Mouse (Mus musculus) neural tube, embryonic 12.5 days (tissue): Measurements from ENCODE around the gene Faah. TPM values are rescaled to one million over a fixed set of nuclear protein-coding genes. Genes with fewer than 3 reads are reported as not detected.

Experiments used
- ATAC-seq: fragments of 200-750 bp; cut with Nextera tagmentation; 2 replicates; pipeline ENCODE4 v1.8.0; 2017; ENCODE audit warnings: low read depth, mild to moderate bottlenecking, moderate TSS enrichment, moderate library complexity; ENCODE audit not compliant: low FRiP score
- H3K27ac ChIP-seq: fragments of 300-500 bp; sonication (generic); 2 replicates; pipeline ENCODE4 v1.5.1; 2016
- H3K27me3 ChIP-seq: fragments of 300-500 bp; sonication (generic); replicated peaks from 2 replicates; pipeline ENCODE4 v1.6.1; 2016; ENCODE audit warnings: mild to moderate bottlenecking
- H3K36me3 ChIP-seq: fragments of 300-500 bp; sonication (generic); 2 replicates; pipeline ENCODE4 v1.6.1; 2016; ENCODE audit warnings: mild to moderate bottlenecking
- H3K4me1 ChIP-seq: fragments of 300-500 bp; sonication (generic); 2 replicates; pipeline ENCODE4 v1.6.1; 2016
- H3K4me2 ChIP-seq: fragments of 300-500 bp; sonication (generic); replicated peaks from 2 replicates; pipeline ENCODE4 v1.6.1; 2016; ENCODE audit warnings: mild to moderate bottlenecking
- H3K4me3 ChIP-seq: fragments of 300-500 bp; sonication (generic); 2 replicates; pipeline ENCODE4 v1.5.1; 2016
- H3K9ac ChIP-seq: fragments of 300-500 bp; sonication (generic); 2 replicates; pipeline ENCODE4 v1.6.1; 2016; ENCODE audit warnings: mild to moderate bottlenecking
- H3K9me3 ChIP-seq: fragments of 300-500 bp; sonication (generic); 2 replicates; pipeline ENCODE4 v1.6.1; 2016; ENCODE audit warnings: mild to moderate bottlenecking
- WGBS: fragments of 180-500 bp; shearing (Covaris S2); methylation state at CpG from one replicate; pipeline ENCODE4 v1.1.7; 2016; 5-methylcytosine and 5-hydroxymethylcytosine counted together
- polyA plus RNA-seq: library from polyadenylated mRNA; unstranded; fragments of >200 nt; fragmentation: Nextera tagmentation; extraction: Ambion mirVana; gene quantifications from 2 replicates; pipeline ENCODE4 v1.2.1, GENCODE M21; 2016

The Faah gene
- 4.8 and 5.8 TPM in 2 replicates for polyA plus RNA-seq

GRCm38 (mm10) chr4:116017902-116018746, at the start of gene Faah:
Faah (minus strand) TSS chr4:116017926.
- Histone ChIP-seq H3K9me3 (no peaks in the 10 kb centered on the region), H3K36me3 (no peaks in the 10 kb centered on the region), H3K9ac (peak within 1 kb of the TSS; percentile 63), H3K4me3 (peak within 1 kb of the TSS; percentile 66), H3K4me2 (peak within 1 kb of the TSS; percentile 96), H3K27ac (no peak within 1 kb of the TSS), H3K4me1 (0 out of 2 replicates have a peak, but pooled peaks cover 2% of the 10 kb centered on the region), H3K27me3 (peaks cover 56% of the 10 kb centered on the region)
- peak; percentile 58 for ATAC-seq
- 4% methylated on average over 18 of the region's 18 CpGs for WGBS

GRCm38 (mm10) chr4:116063855-116064254, 46.1 kb upstream of the Faah start:
- H3K9ac ChIP-seq, result no peak overlapping the region
- H3K9me3 ChIP-seq, result no peaks in the 10 kb centered on the region
- H3K4me1 ChIP-seq, result no peaks in the 10 kb centered on the region
- no peak overlapping the region for H3K4me2 ChIP-seq
- peaks cover 33% of the 10 kb centered on the region for H3K36me3 ChIP-seq
- no peak overlapping the region for H3K27ac ChIP-seq
- ATAC-seq, result no peak
- WGBS, result 56% methylated on average over 1 of the region's 1 CpGs
- no peak overlapping the region for H3K4me3 ChIP-seq
- H3K27me3 ChIP-seq, result no peaks in the 10 kb centered on the region

- H3K36me3 ChIP-seq, result no peaks in the 10 kb centered on the region
- WGBS, result 84% methylated on average over 5 of the region's 5 CpGs
These were observed 41.4 kb upstream of the Faah start for GRCm38 (mm10) chr4:116059012-116059726.

GRCm38 (mm10) chr4:116057559-116057958, 39.8 kb upstream of the Faah start:
- no peaks in the 10 kb centered on the region for H3K27me3 ChIP-seq
- no peak for ATAC-seq
- H3K9ac ChIP-seq, result no peak overlapping the region
- no peak overlapping the region for H3K27ac ChIP-seq
- H3K4me3 ChIP-seq, result no peak overlapping the region
- H3K4me2 ChIP-seq, result no peak overlapping the region
- WGBS, result 6% methylated on average over 1 of the region's 1 CpGs
- no peaks in the 10 kb centered on the region for H3K36me3 ChIP-seq
- peaks cover 6% of the 10 kb centered on the region; the same call in 1 of the 2 replicates for H3K4me1 ChIP-seq
- no peaks in the 10 kb centered on the region for H3K9me3 ChIP-seq

More at GRCm38 (mm10) chr4:116059012-116059726, 41.4 kb upstream of the Faah start:
- Histone ChIP-seq H3K9me3 (no peaks in the 10 kb centered on the region), H3K4me2 (no peak overlapping the region), H3K9ac (no peak overlapping the region), H3K27me3 (no peaks in the 10 kb centered on the region), H3K4me1 (no peaks in the 10 kb centered on the region), H3K27ac (no peak overlapping the region), H3K4me3 (no peak overlapping the region)
- ATAC-seq, result no peak

- no peaks in the 10 kb centered on the region for H3K27me3 ChIP-seq
- H3K4me1 ChIP-seq, result peaks cover 10% of the 10 kb centered on the region; the same call in 1 of the 2 replicates
- peak within 1 kb of the TSS; percentile 82 for H3K4me2 ChIP-seq
- peak within 1 kb of the TSS; percentile 52 for H3K9ac ChIP-seq
- no peaks in the 10 kb centered on the region for H3K36me3 ChIP-seq
- H3K9me3 ChIP-seq, result no peaks in the 10 kb centered on the region
- H3K27ac ChIP-seq, result peak within 1 kb of the TSS; percentile 48
- H3K4me3 ChIP-seq, result peak within 1 kb of the TSS; percentile 46
- ATAC-seq, result peak; percentile 93
- under 1% methylated on average over 35 of the region's 35 CpGs for WGBS
These were observed 35.8 kb upstream of the Faah start, which contains the start of gene Nsun4 for GRCm38 (mm10) chr4:116053399-116053961. Nsun4 (minus strand) TSS chr4:116053876.

- Histone ChIP-seq H3K36me3 (peaks cover 5% of the 10 kb centered on the region; the same call in 1 of the 2 replicates), H3K9ac (peak overlapping the region; percentile 52), H3K27ac (no peak overlapping the region), H3K4me2 (peak overlapping the region; percentile 82), H3K4me3 (peak overlapping the region; percentile 46), H3K27me3 (no peaks in the 10 kb centered on the region), H3K9me3 (no peaks in the 10 kb centered on the region), H3K4me1 (peaks cover 10% of the 10 kb centered on the region; the same call in 1 of the 2 replicates)
- WGBS, result 10% methylated on average over 22 of the region's 22 CpGs
- ATAC-seq, result peak; percentile 46
These were observed 35.0 kb upstream of the Faah start for GRCm38 (mm10) chr4:116052526-116053293.

- H3K9ac ChIP-seq, result no peak overlapping the region
- H3K36me3 ChIP-seq, result peaks cover 5% of the 10 kb centered on the region; the same call in 1 of the 2 replicates
- H3K27me3 ChIP-seq, result no peaks in the 10 kb centered on the region
- peaks cover 10% of the 10 kb centered on the region; the same call in 1 of the 2 replicates for H3K4me1 ChIP-seq
- H3K4me2 ChIP-seq, result no peak overlapping the region
- ATAC-seq, result no peak
- no peaks in the 10 kb centered on the region for H3K9me3 ChIP-seq
- H3K4me3 ChIP-seq, result no peak overlapping the region
- WGBS, result 89% methylated on average over 3 of the region's 3 CpGs
- H3K27ac ChIP-seq, result no peak overlapping the region
These were observed 31.5 kb upstream of the Faah start for GRCm38 (mm10) chr4:116049211-116049610.

GRCm38 (mm10) chr4:116048130-116048920, 30.6 kb upstream of the Faah start:
- Histone ChIP-seq H3K4me2 (no peak overlapping the region), H3K4me3 (no peak overlapping the region), H3K36me3 (peaks cover 9% of the 10 kb centered on the region; the same call in 1 of the 2 replicates), H3K9ac (no peak overlapping the region), H3K9me3 (no peaks in the 10 kb centered on the region), H3K27ac (no peak overlapping the region), H3K27me3 (no peaks in the 10 kb centered on the region), H3K4me1 (peaks cover 10% of the 10 kb centered on the region; the same call in 1 of the 2 replicates)
- no peak for ATAC-seq
- WGBS, result 85% methylated on average over 7 of the region's 7 CpGs

GRCm38 (mm10) chr4:116047681-116048080, 30.0 kb upstream of the Faah start:
- peaks cover 11% of the 10 kb centered on the region; the same call in 1 of the 2 replicates for H3K36me3 ChIP-seq
- H3K4me1 ChIP-seq, result peaks cover 6% of the 10 kb centered on the region; the same call in 1 of the 2 replicates
- H3K9me3 ChIP-seq, result no peaks in the 10 kb centered on the region
- no peak overlapping the region for H3K4me3 ChIP-seq
- no peak overlapping the region for H3K27ac ChIP-seq
- ATAC-seq, result no peak
- no peak overlapping the region for H3K4me2 ChIP-seq
- no peaks in the 10 kb centered on the region for H3K27me3 ChIP-seq
- 89% methylated on average over 1 of the region's 1 CpGs for WGBS
- H3K9ac ChIP-seq, result no peak overlapping the region

GRCm38 (mm10) chr4:116046604-116047003, 28.9 kb upstream of the Faah start:
- no peak overlapping the region for H3K27ac ChIP-seq
- no peaks in the 10 kb centered on the region for H3K4me1 ChIP-seq
- no peak for ATAC-seq
- H3K36me3 ChIP-seq, result peaks cover 18% of the 10 kb centered on the region; the same call in 1 of the 2 replicates
- no peak overlapping the region for H3K4me3 ChIP-seq
- no peak overlapping the region for H3K9ac ChIP-seq
- WGBS, result 93% methylated on average over 2 of the region's 2 CpGs
- no peaks in the 10 kb centered on the region for H3K9me3 ChIP-seq
- no peaks in the 10 kb centered on the region for H3K27me3 ChIP-seq
- H3K4me2 ChIP-seq, result no peak overlapping the region

GRCm38 (mm10) chr4:116042186-116042585, 24.5 kb upstream of the Faah start:
- Histone ChIP-seq H3K4me2 (no peak overlapping the region), H3K27ac (no peak overlapping the region), H3K9me3 (no peaks in the 10 kb centered on the region), H3K36me3 (peaks cover 23% of the 10 kb centered on the region; the same call in 1 of the 2 replicates), H3K4me3 (no peak overlapping the region), H3K4me1 (no peaks in the 10 kb centered on the region), H3K9ac (no peak overlapping the region), H3K27me3 (no peaks in the 10 kb centered on the region)
- 86% methylated on average over 3 of the region's 3 CpGs for WGBS
- ATAC-seq, result no peak
